9 mouse cellular contexts compared by ENCODE assay signal in genomic region chr10:58932151-58932773, GRCm38 (mm10).
A peak's percentile ranks its signal among the peaks of the same experiment; 100 is the strongest.
DNase-seq lines count a peak whose midpoint lies in the region; ATAC-seq and TF ChIP-seq lines count a peak whose summit lies in the region.
"Had no signal": no experiment of that assay in that cellular context is flagged by ENCODE, and none has a peak within 500 bp of the region (broad histone marks: within the 10 kb centered on the region; RNA-seq: fewer than 3 reads in every experiment).

No protein-coding gene starts in this region.

- no peak overlapping the region for H3K9ac ChIP-seq in heart, adult 2 months (ENCODE audit: low read depth, low read length)
- no peak overlapping the region for H3K9ac ChIP-seq in limb, embryonic 11.5 days (ENCODE audit: low read length)
- H3K9ac ChIP-seq in neural tube, embryonic 11.5 days (ENCODE audit: low read length) = no peak overlapping the region

- no peaks in the 10 kb centered on the region for H3K79me2 ChIP-seq in heart, adult 2 months (replicated peaks; ENCODE audit: control insufficient read depth, insufficient read depth, low read length)

- peak overlapping the region; percentile 30 for H3K4me2 ChIP-seq in limb, embryonic 11.5 days (ENCODE audit: low read depth, severe bottlenecking)
- no peak overlapping the region for H3K4me2 ChIP-seq in neural tube, embryonic 11.5 days (ENCODE audit: low read depth)

- peak; percentile 21 for DNase-seq in kidney, postnatal 10 days
- no peak for DNase-seq in kidney, adult 9 months
- peak; percentile 20 to 25 for DNase-seq in heart, adult 2 months
- DNase-seq in limb, embryonic 11.5 days (ENCODE audit: low spot score) = peak; percentile 46
- DNase-seq in neural tube, embryonic 11.5 days (ENCODE audit: low spot score) = peak; percentile 44
- DNase-seq in layer of hippocampus, postnatal 25 days (ENCODE audit: extremely low spot score in 1 of 2, low spot score in 1 of 2) = no peak
- DNase-seq in cerebellum, adult 11 months = no peak
- DNase-seq in thymus, postnatal 4 days = no peak

- H3K36me3 ChIP-seq in heart, adult 2 months (ENCODE audit: control insufficient read depth, insufficient read depth, low read length) = no peaks in the 10 kb centered on the region
- H3K36me3 ChIP-seq in limb, embryonic 11.5 days (ENCODE audit: control insufficient read depth, insufficient read depth, low read length) = no peaks in the 10 kb centered on the region
- H3K36me3 ChIP-seq in neural tube, embryonic 11.5 days (ENCODE audit: control insufficient read depth, insufficient read depth, low read length) = no peaks in the 10 kb centered on the region
- H3K36me3 ChIP-seq: G1E had no signal

- no peaks in the 10 kb centered on the region for H3K4me1 ChIP-seq in heart, adult 2 months (ENCODE audit: control insufficient read depth, insufficient read depth, low read length)
- H3K4me1 ChIP-seq in limb, embryonic 11.5 days (ENCODE audit: control insufficient read depth, insufficient read depth, low read length) = peaks cover 6% of the 10 kb centered on the region
- H3K4me1 ChIP-seq in neural tube, embryonic 11.5 days (ENCODE audit: control insufficient read depth, insufficient read depth, low read length) = 0 out of 2 replicates have a peak, but pooled peaks cover 2% of the 10 kb centered on the region

- no peak for TF ChIP-seq CTCF in heart, adult 2 months (IDR thresholded peaks at IDR 0.05)

- intact Hi-C loops in heart, adult 2 months (cut with DNase I) = no loop called here

- no peaks in the 10 kb centered on the region for H3K9me3 ChIP-seq in limb, embryonic 11.5 days (ENCODE audit: control insufficient read depth, low read length)
- H3K9me3 ChIP-seq in neural tube, embryonic 11.5 days (ENCODE audit: control insufficient read depth, low read length) = no peaks in the 10 kb centered on the region
- H3K9me3 ChIP-seq: G1E had no signal

- no peak for TF ChIP-seq POLR2A in heart, adult 2 months (IDR thresholded peaks at IDR 0.05; ENCODE audit: insufficient read depth, low read depth, low read length)

- no peak overlapping the region for H3K27ac ChIP-seq in heart, adult 2 months
- no peak overlapping the region for H3K27ac ChIP-seq in limb, embryonic 11.5 days (replicated peaks; ENCODE audit: low read depth, low read length)
- no peak overlapping the region for H3K27ac ChIP-seq in neural tube, embryonic 11.5 days (ENCODE audit: low read depth, low read length)

- ATAC-seq in limb, embryonic 11.5 days (ENCODE audit: insufficient number of reproducible peaks, low FRiP score, low TSS enrichment, low read depth) = no peak
- no peak for ATAC-seq in neural tube, embryonic 11.5 days (ENCODE audit: insufficient read depth, low FRiP score, low TSS enrichment)

- 18% methylated on average over 22 of the region's 22 CpGs for WGBS in heart, adult 2 months
- 39% methylated on average over 22 of the region's 22 CpGs for WGBS in limb, embryonic 11.5 days
- whole genome bisulfite sequencing in neural tube, embryonic 11.5 days = 55% methylated on average over 22 of the region's 22 CpGs

- H3K27me3 ChIP-seq in heart, adult 2 months (ENCODE audit: control insufficient read depth, insufficient read depth, low read length) = no peaks in the 10 kb centered on the region
- H3K27me3 ChIP-seq in limb, embryonic 11.5 days (ENCODE audit: control insufficient read depth, insufficient read depth, low read length) = no peaks in the 10 kb centered on the region
- no peaks in the 10 kb centered on the region for H3K27me3 ChIP-seq in neural tube, embryonic 11.5 days (ENCODE audit: control insufficient read depth, insufficient read depth, low read length)

- H3K4me3 ChIP-seq in heart, adult 2 months = peak overlapping the region; percentile 24
- no peak overlapping the region for H3K4me3 ChIP-seq in limb, embryonic 11.5 days (ENCODE audit: low read depth, low read length)
- no peak overlapping the region for H3K4me3 ChIP-seq in neural tube, embryonic 11.5 days (ENCODE audit: low read depth, low read length)

- TF ChIP-seq EP300 in heart, adult 2 months (IDR thresholded peaks at IDR 0.05; ENCODE audit: insufficient read depth, low read depth, low read length) = no peak

Comparison
In these comparisons a context has a peak if more than half of its experiments do, and no peak if none do; other contexts are left out.
1. DNase-seq: peak in kidney, postnatal 10 days (single experiment), heart, adult 2 months (2 of 2), limb, embryonic 11.5 days (single experiment) and neural tube, embryonic 11.5 days (single experiment); none in kidney, adult 9 months (single experiment), layer of hippocampus, postnatal 25 days (0 of 2), cerebellum, adult 11 months (single experiment) and thymus, postnatal 4 days (single experiment).